ENCODE assay signal across 22 mouse cellular contexts in genomic region chr15:78157824-78158223, GRCm38 (mm10). TPM values are rescaled to one million over a fixed set of nuclear protein-coding genes. Genes with fewer than 3 reads are reported as not detected.
"Had no signal": no experiment of that assay in that cellular context is flagged by ENCODE, and none has a peak within 500 bp of the region (broad histone marks: within the 10 kb centered on the region; RNA-seq: fewer than 3 reads in every experiment).

No protein-coding gene starts in this region.

- H3K9ac ChIP-seq: neural tube, embryonic 15.5 days; stomach, embryonic 15.5 days had no signal

- H3K4me2 ChIP-seq: neural tube, embryonic 15.5 days; stomach, embryonic 15.5 days had no signal

- DNase-seq: retina, postnatal 1 day; right cerebral cortex, adult 18-20 months; right cerebral cortex, postnatal 14 days; right cerebral cortex, postnatal 25 days; right cerebral cortex, postnatal 4 days; spleen, adult 18-20 months; thymus, adult 18-20 months; thymus, adult 2 months; thymus, postnatal 14 days; thymus, postnatal 25 days; thymus, postnatal 36 days; thymus, postnatal 4 days had no signal

- H3K27me3 ChIP-seq: neural tube, embryonic 15.5 days; stomach, embryonic 15.5 days had no signal

- H3K36me3 ChIP-seq: neural tube, embryonic 15.5 days; stomach, embryonic 15.5 days had no signal

- H3K9me3 ChIP-seq: neural tube, embryonic 15.5 days; stomach, embryonic 15.5 days had no signal

- H3K27ac ChIP-seq: neural tube, embryonic 15.5 days; stomach, embryonic 15.5 days; stomach, postnatal 0 days had no signal

- H3K4me1 ChIP-seq: stomach, embryonic 15.5 days had no signal

- H3K4me3 ChIP-seq: neural tube, embryonic 15.5 days; stomach, embryonic 15.5 days had no signal

RNA-seq across cellular contexts. Expression of gene Cacng2, which starts 38.0 kb away (rescaled TPM):
- total RNA-seq: neutrophil, adult 5-6 weeks had no signal
- polyA plus RNA-seq: spleen, adult 2 months; thymus, adult 2 months; thymus, postnatal 0 days; urinary bladder, adult 2 months had no signal

RNA-seq across cellular contexts. Expression of gene Pvalb, which starts 48.4 kb away (rescaled TPM):
- total RNA-seq: neutrophil, adult 5-6 weeks had no signal
- polyA plus RNA-seq: small intestine, adult 2 months; spleen, adult 2 months; stomach, embryonic 14.5 days; stomach, postnatal 0 days; testis, adult 2 months; urinary bladder, adult 2 months had no signal
